Mouse (Mus musculus) monocyte, adult 2 months (primary cell): Measurements from ENCODE around the gene Srf.

Source experiments
- DNase-seq, 2 experiments: peaks; one replicate each; pipeline ENCODE4 v3.0.0; 2022; ENCODE audit warnings: low spot score in 2 of 2, low read depth in 1 of 2

Gene Srf

GRCm38 (mm10) chr17:46520385-46520979 is 35.5 kb downstream of the Srf start:
- no peak for DNase-seq

- no peak for DNase-seq
These were observed 36.0 kb downstream of the Srf start for GRCm38 (mm10) chr17:46519971-46520370.

- DNase-seq, result no peak
These were observed 42.6 kb downstream of the Srf start for GRCm38 (mm10) chr17:46513329-46513728.

GRCm38 (mm10) chr17:46511059-46511710 is 44.8 kb downstream of the Srf start:
- no peak for DNase-seq

GRCm38 (mm10) chr17:46505617-46506016 is 50.4 kb downstream of the Srf start:
- no peak for DNase-seq

GRCm38 (mm10) chr17:46503847-46504638 is 51.9 kb downstream of the Srf start:
- no peak for DNase-seq

GRCm38 (mm10) chr17:46502775-46503174 is 53.2 kb downstream of the Srf start:
- no peak for DNase-seq
